Mouse (Mus musculus) neural tube, embryonic 10.5 days (tissue): ENCODE data around the gene Atf6.
A peak's percentile ranks its signal among the peaks of the same experiment; 100 is the strongest.

Source experiments
- DNase-seq: peaks from one replicate; pipeline ENCODE4 v3.0.0-alpha.2; 2017; ENCODE audit warnings: low spot score; ENCODE audit errors: extremely low spot score

Gene Atf6

DNA sequence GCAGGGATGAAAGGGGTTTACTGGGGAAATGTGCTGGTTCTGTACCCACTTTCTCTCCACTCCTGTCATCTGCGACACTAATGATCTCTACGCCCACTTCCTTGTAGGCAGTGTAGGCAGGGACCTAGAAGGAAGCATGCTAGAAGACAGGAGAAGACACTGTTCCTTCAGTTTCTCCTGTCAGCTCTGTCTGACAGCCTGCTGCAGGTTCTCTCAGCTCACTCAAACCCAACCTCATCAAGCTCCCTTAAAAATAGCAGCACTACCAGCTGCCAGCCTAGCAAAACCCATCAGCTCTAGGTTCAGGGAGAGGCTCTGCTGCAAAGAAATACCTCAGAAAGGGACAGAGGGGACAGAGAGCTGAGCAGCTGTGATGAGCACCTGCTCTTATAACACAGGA, 17.6 kb downstream of the Atf6 start:
- DNase-seq, result no peak

GRCm38 (mm10) chr1:170845448-170846307, 21.9 kb downstream of the Atf6 start:
- peak; percentile 13 for DNase-seq

DNA sequence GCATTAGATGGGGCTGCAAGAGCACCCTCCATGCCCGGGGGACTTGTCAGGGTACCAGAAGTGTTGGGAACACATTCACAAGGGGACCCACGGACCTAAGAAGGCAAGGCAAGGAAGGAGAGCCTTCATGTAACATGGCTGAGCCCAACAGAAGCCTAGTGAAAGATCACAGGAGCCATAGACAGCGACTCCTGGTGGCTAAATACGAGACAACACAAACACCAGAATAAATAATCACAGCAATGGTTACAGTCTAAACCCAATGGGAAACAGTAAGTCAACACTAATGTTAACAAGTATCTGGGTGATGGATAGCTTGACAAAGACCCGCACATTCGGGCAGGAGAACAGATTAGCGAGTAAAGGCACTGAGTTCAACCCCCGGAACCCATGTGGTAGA, 23.2 kb downstream of the Atf6 start:
- DNase-seq, result peak; percentile 23

GRCm38 (mm10) chr1:170839685-170840084, 27.9 kb downstream of the Atf6 start:
- no peak for DNase-seq

- DNase-seq, result no peak
Measured at GRCm38 (mm10) chr1:170834756-170835155, 32.8 kb downstream of the Atf6 start.

DNA sequence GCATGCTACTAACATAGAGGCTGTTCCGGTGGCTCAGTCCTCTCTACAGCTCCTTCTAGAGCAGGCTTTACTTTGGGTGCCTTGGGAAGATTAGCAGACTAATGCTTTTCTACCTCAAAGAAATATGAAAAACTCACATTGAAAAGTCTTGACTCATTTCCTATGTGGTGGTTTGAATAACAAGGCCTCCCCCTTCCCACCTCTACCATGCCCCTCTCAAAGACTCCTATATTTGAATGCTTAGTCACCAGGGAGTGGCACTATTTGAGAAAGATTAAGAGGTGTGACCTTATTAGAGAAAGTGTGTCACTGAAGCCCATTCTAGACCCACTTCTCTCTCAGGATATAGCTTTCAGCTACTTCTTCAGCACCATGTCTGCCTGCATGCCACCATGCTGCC, 37.8 kb downstream of the Atf6 start:
- DNase-seq, result no peak

- DNase-seq, result no peak
Measured at GRCm38 (mm10) chr1:170829344-170829743, 38.2 kb downstream of the Atf6 start.

GRCm38 (mm10) chr1:170820103-170820814, 47.3 kb downstream of the Atf6 start:
- DNase-seq, result no peak

DNA sequence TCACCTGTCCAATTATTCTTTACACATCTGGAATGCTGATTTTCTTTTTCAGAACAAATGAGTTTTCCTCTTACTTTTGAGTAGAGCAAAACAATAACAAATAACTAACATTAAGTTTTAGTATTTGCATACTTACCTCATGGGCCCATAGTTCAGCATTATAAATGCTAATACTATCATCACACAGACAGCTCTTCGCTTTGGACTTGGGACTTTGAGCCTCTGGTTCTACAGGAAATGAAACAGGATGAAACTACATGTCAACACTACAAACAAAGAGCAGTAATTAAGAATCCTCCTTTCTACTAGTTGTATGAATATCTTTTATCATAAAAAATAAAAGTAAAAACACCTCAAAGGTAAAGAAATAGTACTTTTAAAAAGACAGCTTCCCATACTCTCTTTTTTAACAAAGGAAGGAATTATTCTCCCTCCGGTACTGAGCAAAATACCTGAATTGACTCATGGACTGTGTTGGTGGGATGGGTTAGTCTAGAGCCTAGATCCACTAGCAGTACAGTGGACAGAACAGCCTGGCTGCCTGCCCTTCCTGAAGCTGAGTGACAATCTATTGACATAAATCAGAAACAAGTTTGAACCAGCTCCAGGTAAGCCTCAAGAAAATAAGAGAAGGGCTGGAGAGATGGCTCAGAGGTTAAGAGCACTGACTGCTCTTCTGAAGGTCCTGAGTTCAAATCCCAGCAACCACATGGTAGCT, 52.1 kb downstream of the Atf6 start:
- DNase-seq, result no peak

- no peak for DNase-seq
Measured at GRCm38 (mm10) chr1:170812822-170813221, 54.7 kb downstream of the Atf6 start.

GRCm38 (mm10) chr1:170807600-170808270, 59.8 kb downstream of the Atf6 start:
- DNase-seq, result no peak

DNA sequence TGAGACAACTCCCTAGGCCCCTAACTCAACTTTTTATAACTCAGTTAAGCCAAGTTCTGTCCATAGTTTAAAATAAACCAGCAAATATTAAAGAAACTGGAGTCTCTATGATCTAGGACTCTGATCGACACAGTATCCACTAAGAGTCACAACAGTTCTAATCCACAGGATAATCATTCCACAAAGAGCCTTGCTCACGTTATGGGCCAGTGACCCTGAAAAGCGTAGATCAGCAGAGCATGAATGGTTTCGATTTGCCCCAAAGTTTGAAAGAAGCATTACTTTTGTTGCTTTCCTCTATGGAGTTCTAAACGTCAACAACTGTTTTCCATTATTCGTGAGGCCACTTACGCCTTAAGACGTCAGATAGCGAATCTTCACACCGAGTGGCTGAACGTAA, 62.9 kb downstream of the Atf6 start:
- DNase-seq, result no peak

DNA sequence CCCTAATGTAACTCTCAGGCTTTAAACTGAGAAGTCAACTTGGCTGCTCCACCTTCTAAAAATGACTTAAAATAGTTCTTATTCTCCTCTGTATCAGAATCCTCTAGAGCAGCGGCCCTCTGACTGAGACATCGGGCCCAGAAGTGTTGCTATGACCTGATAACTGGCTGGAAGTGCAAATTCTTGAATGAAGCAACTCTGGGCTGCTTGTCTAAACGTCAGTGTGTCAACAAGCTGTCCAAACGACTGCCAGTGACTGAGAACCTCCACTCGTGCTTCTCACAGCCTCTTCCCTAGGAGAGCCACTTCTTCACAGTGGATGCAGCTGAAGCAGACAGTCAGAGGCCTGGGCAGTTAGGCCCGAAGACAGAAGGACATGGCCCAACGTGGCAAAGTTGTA, 64.9 kb downstream of the Atf6 start:
- DNase-seq, result no peak

DNA sequence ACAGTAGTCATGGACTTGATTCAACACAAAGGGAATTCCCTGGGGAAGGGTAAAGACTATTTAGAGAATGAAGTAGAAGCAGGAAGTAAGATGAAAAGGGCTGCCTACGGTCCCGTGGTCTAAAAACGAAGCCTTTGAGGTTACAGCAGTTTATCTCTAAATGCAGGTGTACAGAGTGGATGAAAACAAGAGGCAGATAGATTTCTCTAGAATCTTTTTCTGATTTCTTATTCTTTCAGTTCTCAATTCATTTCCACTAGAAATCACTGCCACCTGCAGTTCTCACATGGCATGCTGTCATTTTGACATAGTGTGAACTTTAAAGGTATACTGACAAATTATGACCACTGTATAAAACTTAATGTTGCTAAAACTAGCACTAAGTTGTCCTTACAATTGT, 66.9 kb downstream of the Atf6 start:
- DNase-seq, result no peak

DNA sequence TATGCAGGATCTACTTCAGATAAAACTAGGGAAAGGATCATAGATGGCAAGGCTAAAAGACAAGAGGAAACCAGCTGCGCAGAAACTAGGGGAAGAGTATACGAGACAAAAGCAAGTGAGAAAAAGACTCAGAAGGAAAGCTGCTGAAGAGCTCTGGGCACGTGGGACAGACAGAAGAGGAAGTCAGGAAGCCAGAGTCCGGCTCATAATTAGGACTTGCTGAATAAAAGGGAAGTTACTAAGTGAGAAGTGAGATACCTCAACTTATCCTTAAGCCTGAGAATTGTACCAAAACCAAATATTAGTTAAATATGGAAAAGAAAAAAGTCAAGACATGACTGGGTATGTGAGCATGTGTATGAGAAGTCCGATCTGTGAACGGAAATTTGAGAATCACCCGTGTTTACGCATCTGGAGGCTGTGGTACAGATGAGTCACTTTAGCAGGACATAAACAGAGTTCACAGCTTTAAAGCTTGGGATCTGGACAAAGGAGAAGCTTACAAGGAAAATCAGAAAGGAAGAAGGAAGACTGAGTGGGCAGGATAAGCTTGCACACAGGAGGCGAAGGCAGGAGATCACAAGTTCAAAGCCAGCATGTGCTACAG, 71.7 kb downstream of the Atf6 start:
- DNase-seq, result no peak

- DNase-seq, result no peak
Measured at GRCm38 (mm10) chr1:170791542-170791941, 76.0 kb downstream of the Atf6 start.

DNA sequence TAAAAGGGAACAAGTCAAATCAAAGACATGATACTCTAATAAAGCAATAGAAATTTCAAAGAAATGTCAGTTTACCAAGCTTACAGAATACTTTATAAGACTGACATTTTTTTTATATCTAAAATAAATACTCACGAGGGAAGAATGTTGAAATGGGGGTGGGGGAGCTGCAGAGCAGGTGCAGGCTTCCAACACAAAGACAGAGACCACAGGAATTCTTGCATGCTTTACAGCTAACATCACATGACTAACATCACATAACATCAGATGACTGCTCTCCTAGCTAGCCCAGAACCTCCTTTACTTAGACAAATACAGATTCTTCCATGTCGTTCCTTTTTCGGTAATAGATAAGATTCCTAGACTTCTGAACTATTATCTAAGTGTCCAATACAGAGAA, 76.6 kb downstream of the Atf6 start:
- DNase-seq, result no peak

DNA sequence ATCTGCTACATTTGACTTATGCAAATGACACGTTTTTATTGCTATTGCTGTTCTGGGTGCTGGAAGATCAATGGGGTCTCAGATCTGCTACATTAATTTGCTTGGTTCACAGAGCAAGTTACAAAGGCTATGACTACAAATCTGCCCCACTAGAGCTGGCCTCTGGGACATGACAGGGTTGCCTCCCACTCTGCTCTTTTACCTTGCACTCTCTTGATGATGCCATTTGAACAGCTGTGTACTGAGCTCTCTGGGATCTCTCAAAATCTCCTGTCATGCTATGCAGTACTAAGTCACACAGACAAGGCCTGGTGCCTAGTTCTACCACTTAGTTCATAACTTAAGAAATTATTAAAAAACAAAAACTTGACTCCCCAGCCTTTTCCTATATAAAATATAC, 79.9 kb downstream of the Atf6 start:
- DNase-seq, result no peak

DNA sequence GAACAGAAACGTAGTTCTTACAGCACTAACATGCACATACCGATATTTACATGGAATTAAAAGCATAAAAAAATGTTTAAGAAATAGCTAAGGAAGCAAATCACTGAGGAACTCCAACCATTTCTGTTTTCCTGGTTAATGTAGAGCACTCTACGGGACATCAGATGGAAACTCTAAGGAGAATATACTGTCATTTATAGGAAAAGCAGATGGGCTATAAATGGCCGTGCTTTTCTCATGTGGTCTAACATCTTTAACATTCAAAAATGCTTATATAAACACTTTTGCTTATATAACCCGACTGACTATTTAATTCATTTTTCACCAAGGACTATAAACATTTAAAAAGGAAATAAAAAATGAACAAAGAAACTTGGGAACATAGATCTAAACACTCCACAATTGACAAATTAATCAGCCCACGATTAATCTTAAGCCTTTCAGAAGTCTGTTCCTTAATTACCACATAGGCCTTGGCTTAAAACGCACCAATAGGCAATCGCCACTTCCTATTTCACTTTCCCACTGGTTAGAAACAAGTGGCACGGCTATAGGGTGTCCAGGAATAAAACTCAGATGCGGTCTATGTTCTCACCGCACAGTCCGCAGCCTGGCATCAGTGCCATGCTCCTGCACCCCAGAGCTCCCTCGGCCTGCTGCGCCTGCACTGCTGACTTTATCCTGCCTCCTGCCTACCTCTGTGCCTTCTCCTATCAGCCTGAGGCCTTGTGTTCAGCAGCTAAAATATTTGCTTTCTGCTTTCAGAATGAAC, 80.8 kb downstream of the Atf6 start:
- DNase-seq, result no peak

GRCm38 (mm10) chr1:170777688-170778087, 89.9 kb downstream of the Atf6 start:
- no peak for DNase-seq
